Mouse (Mus musculus) hematopoietic stem cell, adult 5-6 weeks (primary cell): ENCODE measurements around the gene Daam1. TPM values are rescaled to one million over a fixed set of nuclear protein-coding genes. Genes with fewer than 3 reads are reported as not detected.

Experiments used
- ATAC-seq, 2 experiments: fragments of 125-278 bp in 1 of 2; replicated peaks in 1 of 2; 2 replicates each; pipeline ENCODE4 v1.8.0; 2016 to 2017; ENCODE audit warnings: inconsistent platforms in 2 of 2, mild to moderate bottlenecking in 2 of 2, moderate number of reproducible peaks in 2 of 2, low read depth in 1 of 2, moderate TSS enrichment in 1 of 2; ENCODE audit not compliant: low FRiP score in 2 of 2, poor library complexity in 2 of 2, severe bottlenecking in 2 of 2, insufficient read depth in 1 of 2, low TSS enrichment in 1 of 2
- total RNA-seq: library from RNA; stranded (forward); fragments of 172-1452, 232-1000 nt; gene quantifications from 2 replicates; pipeline ENCODE4 v1.2.3, GENCODE M21; 2017

Gene Daam1
- total RNA-seq, 1 experiment from 2014 or later, result 11.7 TPM

- no peak for ATAC-seq
Measured at GRCm38 (mm10) chr12:71962616-71963015, 131.7 kb downstream of the Daam1 start.

DNA sequence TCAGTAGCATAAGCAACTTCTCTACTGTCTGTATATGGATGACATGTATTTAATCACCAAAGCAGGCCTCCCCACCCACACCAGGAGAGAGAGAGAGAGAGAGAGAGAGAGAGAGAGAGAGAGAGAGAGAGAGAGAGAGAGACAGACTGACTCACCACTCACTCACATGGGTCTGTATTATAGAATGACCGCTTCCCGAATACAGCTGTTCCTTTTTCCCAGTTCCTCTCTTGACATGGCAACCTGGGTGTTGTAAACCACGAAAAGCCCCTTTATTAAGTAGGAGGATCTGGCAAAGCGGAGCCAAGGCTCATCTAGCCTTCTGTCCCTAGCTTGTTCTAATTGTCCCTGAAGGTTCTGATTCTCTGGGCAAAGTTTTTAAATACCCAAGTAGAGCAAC, 137.7 kb downstream of the Daam1 start:
- no peak for ATAC-seq

GRCm38 (mm10) chr12:71969022-71969421, 138.1 kb downstream of the Daam1 start:
- ATAC-seq, result no peak

DNA sequence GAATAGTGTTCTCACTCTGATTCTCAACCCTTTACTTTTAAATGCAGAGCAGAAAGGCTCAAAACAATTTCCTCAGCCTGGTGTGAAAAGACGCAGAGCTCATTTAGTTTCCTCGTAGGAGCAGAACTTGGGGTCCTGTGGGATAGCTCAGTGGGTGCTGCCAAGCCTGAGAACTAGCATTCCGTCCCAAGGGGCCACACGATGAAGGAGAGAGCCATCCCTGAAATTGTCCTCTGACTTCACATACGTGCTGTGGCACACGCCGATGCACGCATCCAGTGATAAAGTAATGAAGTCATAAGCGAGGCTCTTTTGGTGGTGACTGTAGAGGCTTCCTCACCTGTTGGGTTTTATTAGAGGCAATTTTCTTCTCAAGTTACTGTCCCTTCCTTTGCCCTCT, 138.6 kb downstream of the Daam1 start:
- ATAC-seq, result no peak

DNA sequence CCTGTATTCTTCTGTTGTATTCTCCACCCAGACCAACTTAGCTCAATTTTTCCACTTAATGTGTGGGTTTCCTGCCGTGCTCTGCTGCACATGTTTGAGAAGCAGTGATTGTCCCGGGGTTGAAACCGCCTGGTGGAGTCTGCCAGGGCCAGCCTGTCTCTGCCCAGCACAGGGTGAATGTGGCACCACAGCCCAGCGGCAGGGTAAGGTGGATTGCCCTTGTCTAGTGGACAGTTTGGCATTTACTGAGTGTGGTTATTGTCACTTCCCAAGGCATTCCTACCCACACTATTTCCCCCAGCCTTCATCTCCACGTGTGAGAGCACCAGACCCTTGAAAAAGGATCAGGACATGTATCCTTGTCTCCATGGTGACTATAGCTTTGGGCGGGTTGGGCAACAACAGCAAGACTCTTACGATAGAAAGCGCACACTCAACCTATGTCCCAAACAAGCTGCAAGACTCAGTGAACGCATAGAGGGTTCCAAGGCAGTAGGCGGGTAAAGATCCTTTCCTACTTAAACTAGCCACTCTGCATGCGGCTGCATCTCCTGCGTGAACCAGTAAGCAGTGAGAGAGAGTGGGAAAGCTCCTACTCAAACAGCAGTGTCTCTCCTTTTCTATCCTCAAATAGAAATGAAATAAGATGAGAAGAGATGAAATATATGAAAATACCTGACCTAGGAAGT, 139.2 kb downstream of the Daam1 start:
- ATAC-seq, result peak in 1 of 2 experiments; percentile 27; a peak in 1 of 4 replicates

DNA sequence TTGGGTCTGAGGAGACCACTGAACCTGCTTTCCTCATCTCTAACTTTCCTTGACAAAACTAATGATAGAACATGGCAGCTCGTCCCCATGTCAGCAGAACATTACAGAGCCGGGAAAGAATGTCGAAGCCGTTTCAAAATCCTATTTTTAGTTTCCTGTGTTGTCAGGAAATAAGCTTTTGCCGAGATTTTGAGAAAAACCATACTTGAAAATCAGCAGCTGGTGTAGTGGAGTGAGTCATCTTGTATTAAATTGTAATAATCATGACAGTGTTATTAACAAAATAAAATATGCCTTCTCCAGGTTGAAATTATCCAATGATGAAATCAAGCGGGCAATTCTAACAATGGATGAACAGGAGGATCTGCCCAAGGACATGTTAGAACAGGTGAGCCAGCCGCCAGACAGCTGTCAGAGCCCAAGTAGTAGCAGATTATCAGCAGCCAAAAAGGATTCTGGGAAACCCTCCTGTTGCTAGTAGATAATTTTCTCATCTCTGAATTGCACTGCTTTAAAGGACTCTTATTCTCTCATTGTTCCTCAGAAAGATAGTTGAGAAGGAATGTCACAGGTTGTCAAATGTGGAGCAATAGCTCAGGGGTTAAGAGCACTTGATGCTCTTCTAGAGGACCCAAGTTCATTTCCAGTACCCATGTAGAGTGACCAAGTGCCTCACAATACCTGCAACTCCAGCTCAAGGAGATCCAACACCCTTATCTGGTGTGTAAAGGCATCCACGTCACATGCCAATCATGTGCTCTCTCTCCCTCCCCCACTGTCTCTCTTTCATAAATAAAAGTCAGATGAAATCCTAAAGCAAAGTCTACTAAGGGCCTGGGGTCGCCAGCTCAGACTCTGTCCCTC, 140.1 kb downstream of the Daam1 start:
- no peak for ATAC-seq

DNA sequence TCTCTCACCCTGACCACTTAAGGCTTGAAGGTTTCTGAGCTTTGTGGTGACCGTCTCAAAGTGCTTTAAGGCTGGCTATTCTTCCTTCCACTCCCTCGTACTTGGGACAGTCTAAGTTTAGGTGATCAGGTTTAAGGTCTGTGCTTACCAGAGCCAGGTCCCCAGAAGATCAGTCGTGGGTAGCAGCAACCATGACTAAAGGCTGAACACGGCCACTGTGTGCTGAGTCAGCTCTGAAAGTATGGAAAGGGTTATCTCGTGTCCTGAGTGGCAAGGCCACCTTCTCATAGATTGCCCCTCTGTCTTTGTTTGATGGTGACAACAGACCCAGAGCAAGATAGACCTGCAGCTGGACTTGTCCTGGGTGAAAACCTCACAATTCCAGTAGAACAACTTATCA, 141.2 kb downstream of the Daam1 start:
- ATAC-seq, result no peak

DNA sequence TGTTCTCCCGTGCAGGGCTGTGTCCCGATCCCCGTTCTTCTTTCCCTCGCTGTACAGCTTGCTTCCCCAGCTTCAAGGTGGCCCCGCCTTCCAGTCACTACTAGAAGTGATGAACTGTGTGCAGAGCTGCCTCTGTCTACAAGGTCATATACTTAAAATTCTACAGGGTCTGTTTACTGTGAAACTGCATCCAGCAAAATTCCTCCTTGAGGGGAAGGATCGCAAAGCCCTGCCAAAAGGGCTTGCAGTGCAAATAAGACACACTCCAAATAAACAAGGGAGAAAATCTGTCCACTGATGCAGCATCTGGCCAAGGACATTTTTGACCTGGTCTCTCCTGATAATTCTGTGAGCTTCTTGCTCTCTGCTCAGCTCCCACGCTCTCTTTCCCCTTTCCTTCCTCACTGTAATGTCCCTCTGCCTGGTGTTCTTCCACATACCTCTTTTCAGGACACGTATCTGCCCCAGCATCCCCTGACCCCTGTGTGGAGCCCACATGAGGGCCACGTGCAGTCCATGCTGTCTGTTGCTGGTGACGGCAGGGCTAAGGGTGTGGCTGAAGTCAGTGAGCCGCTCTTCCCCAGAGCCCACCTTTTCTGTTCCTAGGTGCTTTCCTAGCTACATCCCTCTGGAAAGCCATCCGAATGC, 141.9 kb downstream of the Daam1 start:
- ATAC-seq, result no peak

DNA sequence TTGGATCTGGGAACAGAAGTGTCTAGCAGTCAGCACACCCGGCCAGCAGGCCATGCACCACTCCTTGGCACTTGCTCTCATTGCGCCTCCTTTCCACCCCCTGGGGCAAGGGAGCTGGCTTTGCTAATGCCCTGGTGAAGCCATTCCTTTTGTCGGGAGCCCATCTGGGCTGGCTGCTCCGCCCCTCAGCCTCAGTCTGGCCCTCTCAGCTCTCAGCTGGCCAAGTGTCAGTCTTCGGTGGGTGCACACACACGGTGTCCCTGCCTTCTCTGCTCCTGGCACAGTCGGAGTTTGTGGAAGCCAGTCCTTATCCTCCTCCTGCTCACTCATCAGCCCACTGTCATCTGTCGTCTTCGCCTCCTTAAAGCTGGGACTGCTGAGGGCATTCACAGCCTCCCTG, 142.7 kb downstream of the Daam1 start:
- ATAC-seq, result no peak

DNA sequence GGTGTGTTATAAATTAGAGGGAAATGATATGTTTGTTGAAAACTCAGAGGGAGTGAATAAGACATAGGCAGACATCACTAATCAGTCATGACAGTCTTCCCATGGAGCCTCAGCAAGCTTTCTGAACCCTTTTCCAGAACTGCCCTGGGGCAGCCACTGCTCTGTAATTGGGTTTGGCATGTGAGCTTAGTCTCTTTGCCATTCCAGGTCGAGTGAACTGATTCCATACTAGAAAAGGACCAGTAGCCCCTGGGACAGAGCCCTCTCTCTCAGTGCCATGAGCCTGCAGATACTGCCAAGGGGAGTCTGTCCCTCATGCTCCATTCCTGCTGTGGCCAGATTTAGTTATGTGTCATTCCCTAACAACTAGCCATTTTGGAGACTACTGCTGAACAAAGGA, 144.7 kb downstream of the Daam1 start:
- no peak for ATAC-seq

DNA sequence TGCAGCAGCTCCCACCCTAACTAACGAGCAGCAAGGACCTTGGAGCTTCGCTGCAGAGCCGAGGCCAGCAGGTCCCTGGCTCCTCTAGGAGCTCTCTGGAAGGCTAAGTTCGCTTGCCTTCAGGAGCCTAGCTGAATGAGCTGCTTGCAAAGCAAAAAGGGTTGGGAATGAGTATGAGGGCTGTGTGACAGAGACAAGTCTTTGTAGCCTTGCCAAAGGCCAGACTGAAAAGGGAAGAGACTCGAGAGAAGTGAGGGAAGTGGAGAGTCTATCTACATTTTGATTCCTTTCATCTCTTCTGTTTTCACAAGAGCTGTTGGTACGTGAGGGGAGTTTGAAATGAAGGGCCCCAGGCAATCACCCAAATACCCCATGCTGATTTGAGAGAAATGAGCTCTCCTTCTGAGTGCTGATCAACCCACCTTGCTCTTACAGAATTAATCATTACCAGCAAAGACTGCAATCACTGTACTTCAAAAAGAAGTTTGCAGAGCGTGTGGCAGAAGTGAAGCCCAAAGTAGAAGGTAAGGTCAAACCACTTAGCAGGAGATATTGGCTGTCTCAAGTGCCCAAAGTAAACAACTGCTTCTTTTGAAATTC, 145.6 kb downstream of the Daam1 start:
- no peak for ATAC-seq

DNA sequence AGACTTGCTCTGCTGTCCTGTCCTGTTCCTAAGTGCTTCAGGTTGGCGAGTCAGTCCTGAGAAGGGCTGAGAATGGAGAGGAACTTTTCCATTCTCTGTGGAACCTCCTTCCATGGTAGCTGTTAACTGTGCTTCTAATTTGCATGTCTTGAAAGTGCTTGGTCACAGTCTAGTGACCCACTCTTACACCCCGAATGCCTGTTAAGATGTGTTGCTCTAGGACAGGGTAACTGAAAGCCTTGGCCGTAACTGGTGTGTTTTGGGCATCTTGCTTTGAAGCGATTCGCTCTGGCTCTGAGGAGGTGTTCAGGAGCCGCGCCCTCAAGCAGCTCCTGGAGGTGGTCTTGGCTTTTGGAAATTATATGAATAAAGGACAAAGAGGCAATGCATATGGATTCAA, 146.5 kb downstream of the Daam1 start:
- no peak for ATAC-seq

DNA sequence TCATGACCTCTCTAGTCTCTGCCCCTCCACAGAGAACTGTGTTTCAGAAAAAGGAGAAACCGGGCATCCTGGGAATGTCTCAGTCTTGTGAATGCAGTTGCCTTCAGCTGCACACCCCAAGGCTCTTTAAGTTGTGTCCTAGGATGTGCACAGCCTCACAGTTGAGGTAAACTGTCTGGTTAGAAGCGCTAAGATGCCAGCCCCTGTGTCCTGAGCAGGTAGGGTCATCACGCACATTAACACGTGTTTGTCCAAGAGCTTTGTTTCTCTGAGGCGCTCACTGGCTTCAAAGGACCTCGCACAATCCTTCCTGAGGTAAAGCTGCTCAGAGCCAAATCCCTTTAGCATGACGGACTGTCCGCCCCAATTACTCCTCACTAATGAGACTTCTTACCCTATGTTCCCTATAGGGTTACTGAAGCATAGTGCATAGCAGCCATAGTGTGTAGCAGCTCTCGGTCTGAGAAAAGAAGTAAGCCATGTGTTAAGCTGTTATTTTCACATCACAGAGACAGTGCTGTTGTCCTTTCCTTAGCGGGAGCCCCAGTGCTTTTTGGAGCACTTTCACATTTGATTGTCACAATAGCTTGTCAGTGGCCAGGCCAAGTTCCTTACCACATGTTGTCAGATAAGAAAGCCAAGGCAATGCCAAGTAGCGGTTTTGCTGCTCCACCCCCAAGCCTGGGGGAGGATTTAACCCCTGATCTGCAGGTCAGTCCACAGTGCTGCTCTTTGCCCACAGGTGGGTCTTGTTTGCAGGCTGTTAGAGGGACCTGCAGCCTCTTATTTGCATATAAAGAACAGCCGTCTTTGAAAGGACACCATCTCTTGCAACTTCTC, 147.9 kb downstream of the Daam1 start:
- ATAC-seq, result peak; percentile 59 to 74; a peak in 3 of 4 replicates

DNA sequence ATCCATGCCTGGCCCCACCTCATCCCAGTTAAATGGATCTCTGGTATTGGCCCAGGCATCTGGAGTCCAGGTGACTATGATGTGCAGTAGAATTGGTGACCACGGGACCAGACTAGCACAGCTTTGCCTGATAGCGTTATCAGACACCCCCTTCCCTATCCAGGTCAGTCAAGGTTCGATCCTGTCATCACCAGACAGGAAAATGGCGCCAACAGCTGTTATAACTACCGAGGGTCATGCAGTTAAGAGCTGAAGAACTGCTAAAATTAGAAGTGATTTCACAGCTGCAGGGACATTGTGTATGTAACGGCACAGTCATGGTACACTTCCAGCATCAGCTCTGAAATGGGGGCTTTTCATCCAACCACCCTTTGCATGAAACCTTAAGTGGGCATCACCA, 149.3 kb downstream of the Daam1 start:
- ATAC-seq, result no peak

DNA sequence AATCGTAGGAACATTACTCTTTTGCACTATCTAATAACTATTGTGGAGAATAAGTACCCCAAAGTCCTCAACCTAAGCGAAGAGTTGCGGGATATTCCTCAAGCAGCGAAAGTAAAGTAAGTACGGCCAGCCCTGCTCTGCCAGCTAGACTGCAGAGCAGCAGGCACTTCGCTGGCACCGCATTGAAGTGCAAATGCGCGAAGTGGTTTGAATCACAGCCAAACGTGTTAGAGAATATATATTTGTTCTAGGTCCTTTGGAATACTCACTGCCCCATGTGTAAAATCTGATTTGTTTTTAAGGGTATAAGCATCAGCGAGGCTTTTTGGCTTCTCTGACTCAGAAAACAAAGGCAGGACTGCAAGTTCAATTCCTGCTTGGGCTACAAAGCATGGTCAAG, 149.9 kb downstream of the Daam1 start:
- no peak for ATAC-seq

DNA sequence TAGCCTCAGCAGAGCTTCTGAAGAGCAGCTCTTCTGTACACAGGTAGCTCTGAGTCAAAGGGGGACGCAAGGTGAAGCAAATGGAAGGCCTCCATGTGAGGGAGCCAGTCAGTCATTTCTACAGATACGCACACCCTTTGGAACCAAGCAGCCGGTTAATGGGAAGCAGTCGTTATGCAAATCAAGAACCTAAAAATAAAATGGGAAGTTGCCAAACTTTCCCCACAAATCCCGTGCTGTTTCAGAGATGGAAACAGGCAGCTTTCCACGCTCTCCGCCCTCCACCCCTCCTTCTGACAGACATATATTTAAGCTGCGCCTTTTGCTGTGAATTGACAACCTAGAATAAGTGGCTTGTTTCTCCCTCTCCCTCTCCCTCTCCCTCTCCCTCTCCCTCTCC, 150.4 kb downstream of the Daam1 start:
- no peak; a peak in 1 of 4 replicates for ATAC-seq

DNA sequence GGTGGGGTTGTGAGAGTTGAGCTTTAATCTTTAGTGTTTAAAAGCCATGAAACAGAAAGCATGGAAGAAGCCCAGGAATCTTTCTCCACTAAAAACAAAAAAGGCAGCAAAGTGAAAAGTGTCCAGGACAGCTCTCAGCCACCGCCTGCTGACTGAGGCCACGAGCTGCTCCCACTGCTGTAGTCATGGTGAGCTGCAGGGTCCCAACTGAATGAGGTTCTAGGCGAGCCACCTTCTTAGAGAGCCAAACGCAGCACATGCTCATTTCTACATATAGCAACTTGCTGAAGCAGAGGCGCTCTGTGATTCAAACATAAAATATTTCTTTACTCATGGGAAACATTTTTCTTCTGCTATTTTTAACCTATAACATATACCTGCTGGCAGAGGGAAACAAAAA, 150.9 kb downstream of the Daam1 start:
- ATAC-seq, result no peak
